Mouse (Mus musculus) adrenal gland, postnatal 14 days (tissue): Measurements from ENCODE around the gene Slc9a3r1. TPM values are rescaled to one million over a fixed set of nuclear protein-coding genes. Genes with fewer than 3 reads are reported as not detected.

Experiments
- DNase-seq: peaks from one replicate; pipeline ENCODE4 v3.0.0; 2021; ENCODE audit warnings: mixed read lengths
- total RNA-seq: library from RNA; stranded (reverse); gene quantifications from 2 replicates; pipeline ENCODE4 v1.2.3, GENCODE M21; 2021

The Slc9a3r1 gene
- total RNA-seq, 1 experiment from 2014 or later: 24.3 TPM

- no peak for DNase-seq
Measured at GRCm38 (mm10) chr11:115225301-115225700, 62.2 kb downstream of the Slc9a3r1 start.

DNA sequence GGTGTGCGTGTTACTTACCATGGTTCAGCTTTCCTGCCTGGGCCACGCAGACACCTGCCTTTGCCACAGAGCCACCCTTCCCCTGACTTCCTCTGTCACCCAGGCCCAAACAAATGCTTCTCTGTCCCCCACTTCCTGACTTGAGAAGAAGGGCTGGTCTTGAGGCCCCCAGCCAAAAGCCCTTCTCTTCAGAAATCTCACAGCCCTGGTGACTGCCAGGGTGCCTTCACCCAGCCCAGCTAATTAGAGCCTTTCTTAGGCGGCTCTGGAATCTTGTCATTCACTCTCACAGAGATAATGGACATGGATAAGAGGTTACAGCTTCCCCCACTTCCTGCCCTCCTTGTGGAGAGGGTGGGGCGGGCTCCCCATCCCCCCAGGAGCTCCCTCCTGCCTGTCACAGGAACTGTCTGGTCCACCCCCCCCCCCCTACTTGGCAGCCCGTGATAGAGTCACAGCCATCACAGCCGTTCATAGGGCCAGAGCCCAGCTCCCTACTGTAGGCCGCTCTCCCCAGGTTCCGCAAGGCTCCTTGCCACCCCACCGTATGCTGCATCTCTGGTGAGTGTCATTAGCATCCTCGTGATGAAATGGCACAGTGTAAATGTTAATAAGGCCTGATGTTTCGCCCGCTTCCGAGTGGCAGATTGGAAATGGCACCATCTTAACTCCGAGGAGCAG is 63.8 kb downstream of the Slc9a3r1 start:
- DNase-seq: no peak

DNA sequence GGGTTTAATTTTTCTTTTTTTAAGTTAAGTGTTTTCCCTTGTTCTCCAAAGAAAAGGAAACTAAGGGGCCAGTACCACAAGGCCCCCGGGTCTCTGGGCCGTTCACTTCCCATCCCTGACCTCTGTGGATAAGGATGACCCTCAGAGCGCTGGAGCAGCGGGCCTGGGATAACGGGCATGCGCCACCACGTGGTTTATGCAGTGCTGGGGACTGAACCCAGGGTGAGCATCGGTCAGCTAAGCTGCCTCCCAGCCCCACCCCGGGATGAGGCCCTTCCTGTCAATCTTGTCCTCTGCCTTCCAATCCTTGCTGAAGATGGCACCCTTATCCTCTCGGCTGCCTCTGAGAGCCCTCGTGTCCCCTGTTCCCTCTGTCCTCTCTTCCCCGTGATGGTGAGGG is 64.5 kb downstream of the Slc9a3r1 start:
- DNase-seq: no peak

- no peak for DNase-seq
Measured at GRCm38 (mm10) chr11:115228430-115228829, 65.3 kb downstream of the Slc9a3r1 start.

- no peak for DNase-seq
Measured at GRCm38 (mm10) chr11:115229021-115229930, 66.1 kb downstream of the Slc9a3r1 start.

Other genes with a start within 250 kb of the Slc9a3r1 start
- gene Cd300lb, start 229.0 kb upstream of the Slc9a3r1 start, total RNA-seq: 0.70 and 1.7 TPM in 2 replicates
- gene Cd300c, start 194.2 kb upstream of the Slc9a3r1 start, total RNA-seq: 0.83 TPM in 1 of 2 replicates, not detected in the other
- 0.34 and 0.78 TPM in 2 replicates for gene Cd300ld, start 173.4 kb upstream of the Slc9a3r1 start, total RNA-seq
- 0.93 and 3.7 TPM in 2 replicates for gene Cd300c2, start 161.5 kb upstream of the Slc9a3r1 start, total RNA-seq
- not detected in 2 replicates for gene Cd300ld2, start 147.1 kb upstream of the Slc9a3r1 start, total RNA-seq
- gene Cd300ld4, start 136.3 kb upstream of the Slc9a3r1 start, total RNA-seq: 0.79 TPM in 1 of 2 replicates, not detected in the other
- gene Cd300ld5, start 125.6 kb upstream of the Slc9a3r1 start, total RNA-seq: 4.0 and 5.3 TPM in 2 replicates
- 3.3 TPM in 1 of 2 replicates, not detected in the other for gene Cd300ld3, start 114.9 kb upstream of the Slc9a3r1 start, total RNA-seq
- 0.30 and 0.63 TPM in 2 replicates for gene Cd300e, start 101.2 kb upstream of the Slc9a3r1 start, total RNA-seq
- 1.9 and 3.3 TPM in 2 replicates for gene Rab37, start 71.9 kb upstream of the Slc9a3r1 start, total RNA-seq
- gene Cd300lf, start 29.3 kb upstream of the Slc9a3r1 start, total RNA-seq: 0.52 and 1.4 TPM in 2 replicates
- 9.0 and 15.7 TPM in 2 replicates for gene Tmem104, start 24.1 kb downstream of the Slc9a3r1 start, total RNA-seq
- gene Nat9, start 24.5 kb downstream of the Slc9a3r1 start, total RNA-seq: 26.4 and 30.6 TPM in 2 replicates
- gene Grin2c, start 103.9 kb downstream of the Slc9a3r1 start, total RNA-seq: 0.90 and 0.96 TPM in 2 replicates
- 592 and 605 TPM in 2 replicates for gene Fdxr, start 113.7 kb downstream of the Slc9a3r1 start, total RNA-seq
- gene Fads6, start 134.3 kb downstream of the Slc9a3r1 start, total RNA-seq: 18.4 and 21.2 TPM in 2 replicates
- not detected in 2 replicates for gene Otop2, start 143.8 kb downstream of the Slc9a3r1 start, total RNA-seq
- 0.33 and 0.38 TPM in 2 replicates for gene Ush1g, start 158.7 kb downstream of the Slc9a3r1 start, total RNA-seq
- not detected in 2 replicates for gene Otop3, start 171.4 kb downstream of the Slc9a3r1 start, total RNA-seq
- 20.3 and 27.4 TPM in 2 replicates for gene Hid1, start 204.4 kb downstream of the Slc9a3r1 start, total RNA-seq
- gene Cdr2l, start 218.6 kb downstream of the Slc9a3r1 start, total RNA-seq: 61.5 and 66.2 TPM in 2 replicates
- 136 and 146 TPM in 2 replicates for gene Mrpl58, start 240.4 kb downstream of the Slc9a3r1 start, total RNA-seq